Mouse (Mus musculus) midbrain, embryonic 16.5 days (tissue): ENCODE results near the gene Ankrd13a. TPM values are rescaled to one million over a fixed set of nuclear protein-coding genes. Genes with fewer than 3 reads are reported as not detected.

Experiments used
- ATAC-seq: fragments of 200-750 bp; cut with Nextera tagmentation; 2 replicates; pipeline ENCODE4 v1.8.0; 2017; ENCODE audit warnings: moderate TSS enrichment
- H3K27ac ChIP-seq: fragments of 300-500 bp; sonication (generic); 2 replicates; pipeline ENCODE4 v1.5.1; 2014; ENCODE audit warnings: mild to moderate bottlenecking, low read length, mixed read lengths
- H3K27me3 ChIP-seq: fragments of 300-500 bp; sonication (generic); 2 replicates; pipeline ENCODE4 v1.6.1; 2014; ENCODE audit warnings: low read depth, low read length, mixed read lengths; ENCODE audit not compliant: control insufficient read depth, insufficient read depth
- H3K36me3 ChIP-seq: fragments of 300-500 bp; sonication (generic); 2 replicates; pipeline ENCODE4 v1.6.1; 2014; ENCODE audit warnings: mild to moderate bottlenecking, low read length, moderate library complexity, mixed read lengths; ENCODE audit not compliant: control insufficient read depth, insufficient read depth
- H3K4me1 ChIP-seq: fragments of 300-500 bp; sonication (generic); 2 replicates; pipeline ENCODE4 v1.6.1; 2014; ENCODE audit warnings: mild to moderate bottlenecking, low read length, mixed read lengths; ENCODE audit not compliant: control insufficient read depth, insufficient read depth
- H3K4me2 ChIP-seq: fragments of 300-500 bp; sonication (generic); 2 replicates; pipeline ENCODE4 v1.6.1; 2014; ENCODE audit warnings: mild to moderate bottlenecking, low read length, mixed read lengths
- H3K4me3 ChIP-seq: fragments of 300-500 bp; sonication (generic); 2 replicates; pipeline ENCODE4 v1.5.1; 2014; ENCODE audit warnings: low read depth, mild to moderate bottlenecking, low read length, moderate library complexity, mixed read lengths
- H3K9ac ChIP-seq: fragments of 300-500 bp; sonication (generic); 2 replicates; pipeline ENCODE4 v1.6.1; 2014; ENCODE audit warnings: low read depth, low read length, mixed read lengths
- H3K9me3 ChIP-seq: fragments of 300-500 bp; sonication (generic); replicated peaks from 2 replicates; pipeline ENCODE4 v1.6.1; 2014; ENCODE audit warnings: mild to moderate bottlenecking, low read length, mixed read lengths; ENCODE audit not compliant: control insufficient read depth, poor library complexity, severe bottlenecking
- WGBS: fragments of 180-500 bp; shearing (Covaris S2); extraction: QIAGEN DNeasy Blood & Tissue Kit; methylation state at CpG from one replicate; pipeline ENCODE4 v1.1.7; 2014; 5-methylcytosine and 5-hydroxymethylcytosine counted together
- polyA plus RNA-seq: library from polyadenylated mRNA; unstranded; fragments of >200 nt; fragmentation: Nextera tagmentation; extraction: Ambion mirVana; gene quantifications from 2 replicates; pipeline ENCODE4 v1.2.1, GENCODE M21; 2015

Ankrd13a gene
- polyA plus RNA-seq, 1 experiment from 2014 or later = 24.3 TPM

- Histone ChIP-seq H3K27ac (peak overlapping the region; percentile 97), H3K4me3 (peak overlapping the region; percentile 81), H3K4me1 (peaks cover 38% of the 10 kb centered on the region), H3K9ac (peak overlapping the region; percentile 94), H3K27me3 (no peaks in the 10 kb centered on the region), H3K9me3 (no peaks in the 10 kb centered on the region), H3K4me2 (peak overlapping the region; percentile 97), H3K36me3 (no peaks in the 10 kb centered on the region)
- under 1% methylated on average over 41 of the region's 52 CpGs for WGBS
- peak; percentile 79 for ATAC-seq
Observed at GRCm38 (mm10) chr5:114773211-114773710, 1.2 kb upstream of the Ankrd13a start.

DNA sequence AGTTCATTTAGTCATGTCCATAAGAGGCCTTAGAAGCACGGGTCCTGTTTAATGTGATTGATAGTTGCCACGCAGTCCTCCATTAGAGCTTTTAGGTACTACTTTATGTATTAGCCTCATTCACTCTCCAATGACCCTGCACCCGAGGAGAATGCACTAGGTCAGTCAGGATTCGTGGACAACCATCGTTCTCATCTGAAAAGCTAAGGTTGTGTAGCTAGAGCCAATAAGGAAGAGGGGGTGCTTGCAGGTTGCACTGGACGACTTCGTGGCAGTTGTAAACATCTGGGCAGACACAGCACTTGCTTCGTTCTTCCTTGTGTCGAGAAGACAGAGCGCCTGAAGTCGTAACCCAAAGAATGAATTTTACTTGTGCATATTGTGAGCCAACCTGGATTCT lies 697 bp upstream of the Ankrd13a start:
- no peaks in the 10 kb centered on the region for H3K9me3 ChIP-seq
- peak overlapping the region; percentile 97 for H3K4me2 ChIP-seq
- H3K27ac ChIP-seq = peak overlapping the region; percentile 97
- H3K4me1 ChIP-seq = peaks cover 43% of the 10 kb centered on the region
- H3K4me3 ChIP-seq = peak overlapping the region; percentile 81
- under 1% methylated on average over 11 of the region's 11 CpGs for WGBS
- H3K9ac ChIP-seq = peak overlapping the region; percentile 94
- H3K27me3 ChIP-seq = no peaks in the 10 kb centered on the region
- 0 out of 2 replicates have a peak, but pooled peaks have one; percentile 16 for ATAC-seq
- H3K36me3 ChIP-seq = no peaks in the 10 kb centered on the region

GRCm38 (mm10) chr5:114775056-114775979 lies 841 bp downstream of the Ankrd13a start, which contains the start of gene Git2:
Git2 (minus strand) TSS chr5:114775517.
- Histone ChIP-seq H3K27me3 (no peaks in the 10 kb centered on the region), H3K4me3 (peak within 1 kb of the TSS; percentile 81), H3K9me3 (no peaks in the 10 kb centered on the region), H3K4me2 (peak within 1 kb of the TSS; percentile 97), H3K27ac (peak within 1 kb of the TSS; percentile 97), H3K9ac (peak within 1 kb of the TSS; percentile 94), H3K36me3 (no peaks in the 10 kb centered on the region), H3K4me1 (peaks cover 42% of the 10 kb centered on the region)
- ATAC-seq = peak; percentile 4
- WGBS = under 1% methylated on average over 40 of the region's 63 CpGs

GRCm38 (mm10) chr5:114776174-114776573 lies 1.7 kb downstream of the Ankrd13a start:
- peak overlapping the region; percentile 81 for H3K4me3 ChIP-seq
- H3K4me2 ChIP-seq = peak overlapping the region; percentile 67
- peaks cover 38% of the 10 kb centered on the region for H3K4me1 ChIP-seq
- no peaks in the 10 kb centered on the region for H3K36me3 ChIP-seq
- no peak overlapping the region for H3K27ac ChIP-seq
- H3K9ac ChIP-seq = peak overlapping the region; percentile 94
- H3K27me3 ChIP-seq = no peaks in the 10 kb centered on the region
- ATAC-seq = no peak
- 63% methylated on average over 7 of the region's 7 CpGs for WGBS
- H3K9me3 ChIP-seq = no peaks in the 10 kb centered on the region

GRCm38 (mm10) chr5:114779956-114780489 lies 5.5 kb downstream of the Ankrd13a start:
- H3K4me2 ChIP-seq = no peak overlapping the region
- no peaks in the 10 kb centered on the region for H3K36me3 ChIP-seq
- no peak for ATAC-seq
- WGBS = 81% methylated on average over 7 of the region's 7 CpGs
- H3K4me3 ChIP-seq = no peak overlapping the region
- H3K9ac ChIP-seq = no peak overlapping the region
- peaks cover 30% of the 10 kb centered on the region for H3K4me1 ChIP-seq
- H3K9me3 ChIP-seq = no peaks in the 10 kb centered on the region
- H3K27me3 ChIP-seq = no peaks in the 10 kb centered on the region
- no peak overlapping the region for H3K27ac ChIP-seq

DNA sequence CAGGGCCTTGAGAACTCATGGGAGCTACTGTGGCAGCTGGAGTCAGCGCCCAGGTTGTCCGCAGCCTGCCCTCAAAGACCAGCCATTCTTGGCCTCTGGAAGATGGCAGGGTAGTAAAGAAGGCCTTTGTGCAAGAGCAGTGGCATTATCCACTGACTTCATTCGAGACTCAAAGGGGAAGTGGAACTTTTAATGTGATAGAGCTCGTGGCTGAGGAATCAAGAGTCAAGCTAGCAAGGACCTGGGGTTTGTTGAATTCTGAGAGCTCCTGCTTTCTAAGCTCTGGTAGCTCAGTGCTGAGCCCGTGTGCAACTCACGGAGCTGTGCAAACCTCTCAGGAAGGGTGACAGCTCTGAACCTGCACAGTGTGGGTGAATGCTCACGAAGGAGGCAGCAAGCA lies 6.4 kb downstream of the Ankrd13a start:
- ATAC-seq = no peak
- Histone ChIP-seq H3K4me3 (no peak overlapping the region), H3K36me3 (no peaks in the 10 kb centered on the region), H3K9ac (no peak overlapping the region), H3K27me3 (no peaks in the 10 kb centered on the region), H3K27ac (no peak overlapping the region), H3K9me3 (no peaks in the 10 kb centered on the region), H3K4me2 (no peak overlapping the region), H3K4me1 (peaks cover 28% of the 10 kb centered on the region)
- WGBS = 83% methylated on average over 7 of the region's 7 CpGs

DNA sequence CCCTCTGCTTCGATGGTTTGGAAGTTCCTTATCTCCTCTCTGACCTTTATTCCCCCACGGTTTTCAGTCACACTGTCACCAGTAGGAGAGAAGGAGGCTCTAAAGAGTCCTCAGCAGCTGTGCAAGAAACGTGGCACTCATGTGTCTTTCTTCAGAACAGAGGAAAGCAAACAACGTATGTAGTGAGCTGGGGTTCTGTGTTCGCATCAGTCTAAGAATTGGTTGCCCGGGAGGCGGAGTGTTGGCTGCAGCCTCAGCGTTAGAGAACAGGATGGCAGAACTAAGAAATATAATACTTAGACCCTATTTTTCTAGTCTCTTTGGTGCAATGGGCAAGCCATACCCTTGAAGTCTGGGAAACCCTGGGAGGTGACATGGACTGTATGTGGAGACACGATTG lies 8.5 kb downstream of the Ankrd13a start:
- no peak overlapping the region for H3K9ac ChIP-seq
- H3K9me3 ChIP-seq = no peaks in the 10 kb centered on the region
- H3K27me3 ChIP-seq = no peaks in the 10 kb centered on the region
- H3K27ac ChIP-seq = no peak overlapping the region
- peaks cover 15% of the 10 kb centered on the region for H3K36me3 ChIP-seq
- 81% methylated on average over 9 of the region's 9 CpGs for WGBS
- H3K4me2 ChIP-seq = no peak overlapping the region
- ATAC-seq = no peak
- H3K4me1 ChIP-seq = peaks cover 14% of the 10 kb centered on the region
- no peak overlapping the region for H3K4me3 ChIP-seq

DNA sequence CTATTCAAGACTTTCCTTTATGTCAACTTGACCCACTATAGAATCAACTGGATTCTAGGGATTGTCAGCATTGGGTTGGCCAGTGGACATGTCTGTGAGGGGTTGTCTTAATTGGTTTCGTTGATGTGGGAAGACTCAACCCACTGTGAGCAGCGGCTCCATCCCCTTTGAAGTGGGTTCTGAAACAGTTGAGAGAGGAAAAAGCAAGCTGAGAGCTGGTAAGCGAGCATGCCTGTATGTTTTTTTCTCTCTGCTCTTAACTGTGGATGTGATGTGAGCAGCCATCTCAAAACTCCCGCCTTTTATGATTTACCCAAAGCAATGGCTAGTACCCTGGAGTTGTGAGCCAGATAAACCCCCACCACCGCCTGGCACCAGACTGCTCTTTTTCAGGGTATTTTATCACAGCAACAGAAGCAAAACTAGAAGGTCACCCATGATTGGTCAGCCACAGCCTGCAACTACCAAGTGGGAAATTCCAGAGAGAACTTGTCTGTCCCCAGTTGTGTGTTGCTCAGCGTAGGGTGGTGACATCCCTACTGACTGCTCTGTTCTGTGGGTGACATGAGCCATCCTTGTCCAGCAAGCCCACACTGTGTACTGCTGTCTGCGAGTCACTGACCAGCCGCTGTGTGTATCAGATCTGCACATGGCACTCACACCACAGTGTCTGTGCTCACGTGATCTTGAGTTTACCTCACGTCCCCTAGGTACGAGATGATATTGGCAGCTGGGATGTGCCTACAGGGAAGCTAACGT lies 9.1 kb downstream of the Ankrd13a start:
- peaks cover 9% of the 10 kb centered on the region for H3K4me1 ChIP-seq
- no peak overlapping the region for H3K27ac ChIP-seq
- no peaks in the 10 kb centered on the region for H3K9me3 ChIP-seq
- no peak overlapping the region for H3K4me2 ChIP-seq
- no peak for ATAC-seq
- peaks cover 17% of the 10 kb centered on the region for H3K36me3 ChIP-seq
- WGBS = 78% methylated on average over 12 of the region's 12 CpGs
- H3K27me3 ChIP-seq = no peaks in the 10 kb centered on the region
- no peak overlapping the region for H3K9ac ChIP-seq
- H3K4me3 ChIP-seq = no peak overlapping the region
